Mouse (Mus musculus) C2C12 (cell line): ENCODE results near the gene Dock2. TPM values are rescaled to one million over a fixed set of nuclear protein-coding genes. Genes with fewer than 3 reads are reported as not detected.

Experiments
- H3K27me3 ChIP-seq: one replicate; pipeline ENCODE4 v1.6.1; 2011; ENCODE audit not compliant: control insufficient read depth, insufficient read depth, insufficient read length
- H3K36me3 ChIP-seq: one replicate; pipeline ENCODE4 v1.6.1; 2011; ENCODE audit not compliant: control insufficient read depth, insufficient read depth
- H3K4me3 ChIP-seq: one replicate; pipeline ENCODE4 v1.5.1; 2011; ENCODE audit warnings: mild to moderate bottlenecking, control low read depth; ENCODE audit not compliant: poor library complexity, insufficient read depth, severe bottlenecking
- H3K79me2 ChIP-seq: one replicate; pipeline ENCODE4 v1.6.1; 2011; ENCODE audit not compliant: control insufficient read depth, insufficient read depth
- H3K79me3 ChIP-seq: one replicate; pipeline ENCODE4 v1.6.1; 2011; ENCODE audit warnings: low read depth, control low read depth
- H3ac ChIP-seq: one replicate; pipeline ENCODE3; 2011; ENCODE audit warnings: low read depth; ENCODE audit not compliant: control insufficient read depth, insufficient read length
- CEBPB ChIP-seq: IDR thresholded peaks from one replicate; pipeline ENCODE4 v1.6.1; 2011; ENCODE audit warnings: low read depth, mild to moderate bottlenecking, control low read depth, moderate library complexity
- CTCF ChIP-seq: IDR thresholded peaks from one replicate; pipeline ENCODE4 v1.5.1; 2011; ENCODE audit not compliant: control insufficient read depth, insufficient read depth, insufficient read length
- FOSL1 ChIP-seq: IDR thresholded peaks from one replicate; pipeline ENCODE4 v1.8.0; 2011; ENCODE audit warnings: mild to moderate bottlenecking, low read length; ENCODE audit not compliant: poor library complexity, insufficient read depth, severe bottlenecking
- MAX ChIP-seq: IDR thresholded peaks from one replicate; pipeline ENCODE4 v1.6.1; 2011; ENCODE audit warnings: mild to moderate bottlenecking, control low read depth
- MYOD1 ChIP-seq: IDR thresholded peaks from one replicate; pipeline ENCODE4 v1.6.1; 2011; ENCODE audit warnings: low read depth; ENCODE audit not compliant: control insufficient read depth, insufficient read length
- MYOG ChIP-seq: IDR thresholded peaks from one replicate; pipeline ENCODE4 v1.6.1; 2011; ENCODE audit not compliant: control insufficient read depth, insufficient read length; ENCODE audit errors: extremely low read depth
- USF1 ChIP-seq: IDR thresholded peaks from one replicate; pipeline ENCODE4 v1.6.1; 2011; ENCODE audit warnings: low read depth, mild to moderate bottlenecking, control low read depth, moderate library complexity
- polyA plus RNA-seq: library from polyadenylated mRNA; unstranded; fragments of >200 nt; fragmentation: generic; extraction: Trizol; gene quantifications from one replicate; pipeline ENCODE4 v1.2.1, GENCODE M21; 2012; ENCODE audit warnings: missing spikeins

Dock2 gene
- polyA plus RNA-seq, 1 experiment = 0.01 TPM

GRCm38 (mm10) chr11:34431371-34431770 lies 352.3 kb downstream of the Dock2 start:
- TF ChIP-seq USF1 (no peak), FOSL1 (no peak), CTCF (no peak), MYOD1 (no peak), CEBPB (no peak), MAX (no peak), MYOG (no peak)
- Histone ChIP-seq H3K4me3 (no peak overlapping the region), H3K27me3 (no peaks in the 10 kb centered on the region), H3K36me3 (no peaks in the 10 kb centered on the region), H3K79me3 (no peaks in the 10 kb centered on the region), H3ac (no peak overlapping the region), H3K79me2 (no peaks in the 10 kb centered on the region)

- TF ChIP-seq MYOD1 (no peak), MYOG (no peak), MAX (no peak), CTCF (no peak), CEBPB (no peak), USF1 (no peak), FOSL1 (no peak)
- Histone ChIP-seq H3K79me3 (no peaks in the 10 kb centered on the region), H3K27me3 (no peaks in the 10 kb centered on the region), H3K36me3 (no peaks in the 10 kb centered on the region), H3ac (no peak overlapping the region), H3K79me2 (no peaks in the 10 kb centered on the region), H3K4me3 (no peak overlapping the region)
These were observed 352.8 kb downstream of the Dock2 start for GRCm38 (mm10) chr11:34430940-34431339.

- Histone ChIP-seq H3K79me3 (no peaks in the 10 kb centered on the region), H3K79me2 (no peaks in the 10 kb centered on the region), H3K4me3 (no peak overlapping the region), H3K27me3 (no peaks in the 10 kb centered on the region), H3K36me3 (no peaks in the 10 kb centered on the region), H3ac (no peak overlapping the region)
- TF ChIP-seq CTCF = no peak
- no peak for TF ChIP-seq MYOD1
- no peak for TF ChIP-seq USF1
- no peak for TF ChIP-seq CEBPB
These were observed 356.5 kb downstream of the Dock2 start for GRCm38 (mm10) chr11:34427212-34427611.

- Histone ChIP-seq H3ac (no peak overlapping the region), H3K79me2 (no peaks in the 10 kb centered on the region), H3K36me3 (no peaks in the 10 kb centered on the region), H3K27me3 (no peaks in the 10 kb centered on the region), H3K79me3 (no peaks in the 10 kb centered on the region), H3K4me3 (no peak overlapping the region)
- TF ChIP-seq CEBPB = no peak
- no peak for TF ChIP-seq MYOD1
- TF ChIP-seq USF1 = no peak
- TF ChIP-seq FOSL1 = no peak
- no peak for TF ChIP-seq MYOG
- TF ChIP-seq MAX = no peak
- TF ChIP-seq CTCF = no peak
These were observed 359.1 kb downstream of the Dock2 start for GRCm38 (mm10) chr11:34424546-34424945.

- Histone ChIP-seq H3K79me3 (no peaks in the 10 kb centered on the region), H3ac (no peak overlapping the region), H3K36me3 (no peaks in the 10 kb centered on the region), H3K4me3 (no peak overlapping the region), H3K27me3 (no peaks in the 10 kb centered on the region), H3K79me2 (no peaks in the 10 kb centered on the region)
- TF ChIP-seq CTCF (no peak), CEBPB (no peak), USF1 (no peak), MYOD1 (no peak), MYOG (no peak), FOSL1 (no peak), MAX (no peak)
These were observed 362.6 kb downstream of the Dock2 start for GRCm38 (mm10) chr11:34421061-34421460.

- H3K79me3 ChIP-seq = no peaks in the 10 kb centered on the region
- no peaks in the 10 kb centered on the region for H3K36me3 ChIP-seq
- no peaks in the 10 kb centered on the region for H3K79me2 ChIP-seq
- no peak for TF ChIP-seq CTCF
- TF ChIP-seq MAX = no peak
- TF ChIP-seq CEBPB = no peak
- no peak for TF ChIP-seq FOSL1
- TF ChIP-seq MYOD1 = no peak
- no peak for TF ChIP-seq USF1
- TF ChIP-seq MYOG = no peak
- no peaks in the 10 kb centered on the region for H3K27me3 ChIP-seq
- no peak overlapping the region for H3ac ChIP-seq
- no peak overlapping the region for H3K4me3 ChIP-seq
These were observed 367.1 kb downstream of the Dock2 start for GRCm38 (mm10) chr11:34416619-34416979.
